Mouse (Mus musculus) embryonic fibroblast, embryonic 13.5 days (primary cell): ENCODE results near the gene Atf5.

Experiments used
- CTCF ChIP-seq: IDR thresholded peaks from 2 replicates; pipeline ENCODE4 v1.5.1; 2011; ENCODE audit warnings: mild to moderate bottlenecking, control low read depth, low read length, moderate library complexity, borderline replicate concordance; ENCODE audit not compliant: insufficient read depth
- POLR2A ChIP-seq: IDR thresholded peaks from 2 replicates; pipeline ENCODE4 v1.6.1; 2011; ENCODE audit warnings: low read depth, mild to moderate bottlenecking, control low read depth, low read length, moderate library complexity

DNA sequence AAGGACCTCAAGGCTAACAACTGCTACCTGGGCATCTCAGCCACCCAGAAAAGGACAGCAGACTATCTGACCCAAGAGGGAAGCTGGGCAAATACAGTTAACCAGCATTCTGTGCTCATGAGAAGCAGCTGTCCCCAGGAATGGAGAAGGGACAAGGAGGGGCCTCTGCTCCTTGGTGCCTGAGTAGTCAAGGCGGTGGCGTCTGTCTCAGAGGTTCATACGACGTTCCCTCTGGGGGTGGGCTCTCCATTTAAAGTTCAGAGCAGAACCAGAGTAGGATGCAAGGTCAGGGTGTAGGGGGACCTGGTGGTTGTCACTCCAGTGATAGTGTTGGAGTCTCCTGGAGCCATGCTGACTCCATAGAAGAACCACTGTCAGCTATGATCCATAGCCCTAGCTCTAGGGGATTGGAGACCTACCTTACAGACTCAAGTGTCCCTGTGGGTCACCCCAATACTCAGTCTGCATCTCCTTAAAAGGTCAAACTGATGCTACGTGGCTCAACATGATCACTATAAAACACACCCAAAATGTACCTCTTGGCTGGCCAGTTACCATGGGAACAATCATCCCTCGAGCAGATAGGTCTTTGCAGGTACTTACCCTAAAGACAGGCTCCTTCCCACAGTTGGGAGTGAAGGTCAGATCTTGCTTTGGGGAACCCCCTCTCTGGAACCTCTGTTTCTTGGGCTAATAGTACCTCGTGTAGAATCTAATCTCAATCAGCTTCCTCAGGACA is 5.5 kb downstream of the Atf5 start:
- TF ChIP-seq CTCF: no peak
- peak; percentile 28; the same call in 1 of the 2 replicates for TF ChIP-seq POLR2A
